Mouse (Mus musculus): ENCODE measurements around the gene 4930412O13Rik. TPM values are rescaled to one million over a fixed set of nuclear protein-coding genes. Genes with fewer than 3 reads are reported as not detected.

The 4930412O13Rik gene
- polyA plus RNA-seq, 1 experiment from 2014 or later: not detected

- no peaks in the 10 kb centered on the region for H3K9me3 ChIP-seq (replicated peaks; ENCODE audit: control insufficient read depth, low read length)
- H3K27ac ChIP-seq (ENCODE audit: low read length): no peak overlapping the region
- WGBS (ENCODE audit: insufficient replicate concordance): 2% methylated on average over 19 of the region's 19 CpGs
- ATAC-seq (ENCODE audit: low read depth): no peak
- peak overlapping the region; percentile 81 for H3K4me2 ChIP-seq (ENCODE audit: low read depth, low read length)
- H3K9ac ChIP-seq (ENCODE audit: low read depth, low read length): no peak overlapping the region
- peaks cover 94% of the 10 kb centered on the region for H3K27me3 ChIP-seq (ENCODE audit: control insufficient read depth, insufficient read depth, low read depth, low read length)
- H3K4me3 ChIP-seq (ENCODE audit: low read depth, low read length): peak overlapping the region; percentile 62
- H3K36me3 ChIP-seq (ENCODE audit: control insufficient read depth, insufficient read depth): no peaks in the 10 kb centered on the region
- no peaks in the 10 kb centered on the region; the same call in none of the 2 replicates for H3K4me1 ChIP-seq (ENCODE audit: control insufficient read depth, low read depth, low read length)
These were observed 3.0 kb upstream of the 4930412O13Rik start for GRCm38 (mm10) chr2:9877966-9878563.

DNA sequence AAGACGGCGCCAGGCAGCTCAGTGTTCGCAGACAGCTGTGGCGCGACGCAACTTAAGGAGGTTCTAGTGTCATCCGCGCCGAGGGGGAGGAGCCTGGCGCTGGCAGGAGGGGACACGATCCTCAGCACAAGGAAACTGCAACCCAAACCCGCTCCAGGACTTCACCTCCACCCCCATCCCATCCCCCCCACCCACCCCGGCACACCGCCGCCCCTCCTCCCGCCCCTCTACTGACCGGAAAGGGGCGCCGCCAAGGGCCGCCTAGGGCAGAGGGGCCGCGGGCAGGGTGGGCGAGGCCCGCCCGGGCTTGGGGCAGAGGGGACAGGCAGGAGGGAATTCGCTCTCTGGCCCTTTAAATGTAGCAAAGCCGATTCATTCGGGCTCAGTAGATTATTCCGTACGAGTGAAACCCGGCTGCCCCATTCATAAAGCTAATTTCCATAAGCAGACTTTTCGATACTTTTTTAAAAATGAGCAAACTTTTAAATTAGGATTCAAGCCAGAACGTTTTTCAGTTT, 2.4 kb upstream of the 4930412O13Rik start:
- Histone ChIP-seq H3K4me1 (ENCODE audit: control insufficient read depth, low read depth, low read length) (no peaks in the 10 kb centered on the region; the same call in none of the 2 replicates), H3K27me3 (ENCODE audit: control insufficient read depth, insufficient read depth, low read depth, low read length) (peaks cover 100% of the 10 kb centered on the region), H3K36me3 (ENCODE audit: control insufficient read depth, insufficient read depth) (no peaks in the 10 kb centered on the region), H3K9me3 (replicated peaks; ENCODE audit: control insufficient read depth, low read length) (no peaks in the 10 kb centered on the region), H3K4me3 (ENCODE audit: low read depth, low read length) (peak overlapping the region; percentile 62), H3K4me2 (ENCODE audit: low read depth, low read length) (peak overlapping the region; percentile 81), H3K9ac (ENCODE audit: low read depth, low read length) (0 out of 2 replicates have a peak overlapping the region, but pooled peaks have one; percentile 28), H3K27ac (ENCODE audit: low read length) (peak overlapping the region; percentile 57; the same call in 1 of the 2 replicates)
- WGBS (ENCODE audit: insufficient replicate concordance): under 1% methylated on average over 28 of the region's 33 CpGs
- ATAC-seq (ENCODE audit: low read depth): 0 out of 2 replicates have a peak, but pooled peaks have one; percentile 9

DNA sequence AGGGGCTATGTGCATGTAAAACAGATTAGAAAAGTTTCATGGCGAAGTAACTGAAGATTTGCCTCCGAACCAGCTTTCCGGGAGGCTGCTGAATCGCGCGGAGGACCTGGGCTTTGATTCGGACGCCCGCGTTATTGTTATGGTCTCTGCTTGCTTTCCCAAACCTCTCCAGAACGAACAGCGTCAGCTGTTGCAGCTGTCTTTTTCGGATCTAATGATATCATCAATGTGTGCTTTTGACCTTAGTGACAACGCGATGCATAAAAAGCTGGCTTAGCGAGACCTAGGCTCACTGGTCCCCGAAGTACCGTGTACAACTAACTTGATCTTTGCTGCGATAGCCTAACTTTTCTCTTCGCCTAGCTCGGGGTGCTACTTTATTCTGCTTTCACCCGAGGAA, 2.0 kb upstream of the 4930412O13Rik start:
- Histone ChIP-seq H3K27ac (ENCODE audit: low read length) (0 out of 2 replicates have a peak overlapping the region, but pooled peaks have one; percentile 10), H3K9ac (ENCODE audit: low read depth, low read length) (no peak overlapping the region)
- WGBS (ENCODE audit: insufficient replicate concordance): under 1% methylated on average over 22 of the region's 22 CpGs

GRCm38 (mm10) chr2:9879493-9879892, 1.6 kb upstream of the 4930412O13Rik start:
- WGBS (ENCODE audit: insufficient replicate concordance): under 1% methylated on average over 21 of the region's 21 CpGs
- Histone ChIP-seq H3K9ac (ENCODE audit: low read depth, low read length) (no peak overlapping the region), H3K27me3 (ENCODE audit: control insufficient read depth, insufficient read depth, low read depth, low read length) (peaks cover 100% of the 10 kb centered on the region), H3K27ac (ENCODE audit: low read length) (0 out of 2 replicates have a peak overlapping the region, but pooled peaks have one; percentile 10), H3K36me3 (ENCODE audit: control insufficient read depth, insufficient read depth) (no peaks in the 10 kb centered on the region), H3K4me2 (ENCODE audit: low read depth, low read length) (peak overlapping the region; percentile 81), H3K4me1 (ENCODE audit: control insufficient read depth, low read depth, low read length) (no peaks in the 10 kb centered on the region; the same call in none of the 2 replicates), H3K4me3 (ENCODE audit: low read depth, low read length) (peak overlapping the region; percentile 62), H3K9me3 (replicated peaks; ENCODE audit: control insufficient read depth, low read length) (no peaks in the 10 kb centered on the region)
- peak; percentile 93 for ATAC-seq (ENCODE audit: low read depth)

More for the DNA sequence above, 2.0 kb upstream of the 4930412O13Rik start:
- peak overlapping the region; percentile 81 for H3K4me2 ChIP-seq (ENCODE audit: low read depth, low read length)
- peaks cover 100% of the 10 kb centered on the region for H3K27me3 ChIP-seq (ENCODE audit: control insufficient read depth, insufficient read depth, low read depth, low read length)
- ATAC-seq (ENCODE audit: low read depth): no peak; the same call in none of the 2 replicates
- H3K4me1 ChIP-seq (ENCODE audit: control insufficient read depth, low read depth, low read length): no peaks in the 10 kb centered on the region; the same call in none of the 2 replicates
- no peaks in the 10 kb centered on the region for H3K36me3 ChIP-seq (ENCODE audit: control insufficient read depth, insufficient read depth)
- H3K9me3 ChIP-seq (replicated peaks; ENCODE audit: control insufficient read depth, low read length): no peaks in the 10 kb centered on the region
- peak overlapping the region; percentile 62 for H3K4me3 ChIP-seq (ENCODE audit: low read depth, low read length)

DNA sequence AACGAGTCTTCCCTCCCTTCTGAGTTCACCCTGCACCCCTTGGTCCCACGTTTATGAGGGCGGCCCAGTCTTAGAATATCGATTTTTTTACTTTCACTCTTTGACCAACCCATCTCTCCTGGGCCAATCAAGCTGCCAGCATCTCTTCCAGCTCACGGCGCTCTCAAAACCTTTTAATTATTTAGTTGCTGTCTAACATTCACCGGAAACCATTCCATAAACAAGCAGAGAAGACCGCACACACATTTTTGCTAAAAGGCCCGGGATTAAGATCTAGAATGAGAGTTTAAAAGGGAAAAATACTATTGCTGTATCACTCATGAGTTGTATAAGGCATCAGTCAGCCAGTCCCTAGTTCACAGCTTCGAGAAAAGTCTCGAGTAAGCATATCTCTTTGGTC, 781 bp upstream of the 4930412O13Rik start:
- no peak overlapping the region for H3K27ac ChIP-seq (ENCODE audit: low read length)

GRCm38 (mm10) chr2:9881611-9882023, 565 bp downstream of the 4930412O13Rik start:
- H3K4me2 ChIP-seq (ENCODE audit: low read depth, low read length): no peak overlapping the region
- 3% methylated on average over 13 of the region's 13 CpGs for WGBS (ENCODE audit: insufficient replicate concordance)
- H3K9me3 ChIP-seq (replicated peaks; ENCODE audit: control insufficient read depth, low read length): no peaks in the 10 kb centered on the region
- no peak overlapping the region for H3K9ac ChIP-seq (ENCODE audit: low read depth, low read length)
- no peaks in the 10 kb centered on the region; the same call in none of the 2 replicates for H3K4me1 ChIP-seq (ENCODE audit: control insufficient read depth, low read depth, low read length)
- no peak overlapping the region for H3K4me3 ChIP-seq (ENCODE audit: low read depth, low read length)
- no peaks in the 10 kb centered on the region for H3K36me3 ChIP-seq (ENCODE audit: control insufficient read depth, insufficient read depth)
- peaks cover 100% of the 10 kb centered on the region for H3K27me3 ChIP-seq (ENCODE audit: control insufficient read depth, insufficient read depth, low read depth, low read length)
- no peak for ATAC-seq (ENCODE audit: low read depth)
- H3K27ac ChIP-seq (ENCODE audit: low read length): no peak overlapping the region

More for the DNA sequence above, 781 bp upstream of the 4930412O13Rik start:
- no peaks in the 10 kb centered on the region for H3K9me3 ChIP-seq (replicated peaks; ENCODE audit: control insufficient read depth, low read length)
- 5% methylated on average over 11 of the region's 11 CpGs for WGBS (ENCODE audit: insufficient replicate concordance)
- no peaks in the 10 kb centered on the region for H3K36me3 ChIP-seq (ENCODE audit: control insufficient read depth, insufficient read depth)
- no peak overlapping the region for H3K4me3 ChIP-seq (ENCODE audit: low read depth, low read length)
- peaks cover 100% of the 10 kb centered on the region for H3K27me3 ChIP-seq (ENCODE audit: control insufficient read depth, insufficient read depth, low read depth, low read length)
- no peak for ATAC-seq (ENCODE audit: low read depth)
- H3K4me1 ChIP-seq (ENCODE audit: control insufficient read depth, low read depth, low read length): no peaks in the 10 kb centered on the region; the same call in none of the 2 replicates
- H3K9ac ChIP-seq (ENCODE audit: low read depth, low read length): no peak overlapping the region
- peak overlapping the region; percentile 81 for H3K4me2 ChIP-seq (ENCODE audit: low read depth, low read length)

GRCm38 (mm10) chr2:9882371-9882925, 1.4 kb downstream of the 4930412O13Rik start:
- Histone ChIP-seq H3K27me3 (ENCODE audit: control insufficient read depth, insufficient read depth, low read depth, low read length) (peaks cover 100% of the 10 kb centered on the region), H3K36me3 (ENCODE audit: control insufficient read depth, insufficient read depth) (no peaks in the 10 kb centered on the region)

DNA sequence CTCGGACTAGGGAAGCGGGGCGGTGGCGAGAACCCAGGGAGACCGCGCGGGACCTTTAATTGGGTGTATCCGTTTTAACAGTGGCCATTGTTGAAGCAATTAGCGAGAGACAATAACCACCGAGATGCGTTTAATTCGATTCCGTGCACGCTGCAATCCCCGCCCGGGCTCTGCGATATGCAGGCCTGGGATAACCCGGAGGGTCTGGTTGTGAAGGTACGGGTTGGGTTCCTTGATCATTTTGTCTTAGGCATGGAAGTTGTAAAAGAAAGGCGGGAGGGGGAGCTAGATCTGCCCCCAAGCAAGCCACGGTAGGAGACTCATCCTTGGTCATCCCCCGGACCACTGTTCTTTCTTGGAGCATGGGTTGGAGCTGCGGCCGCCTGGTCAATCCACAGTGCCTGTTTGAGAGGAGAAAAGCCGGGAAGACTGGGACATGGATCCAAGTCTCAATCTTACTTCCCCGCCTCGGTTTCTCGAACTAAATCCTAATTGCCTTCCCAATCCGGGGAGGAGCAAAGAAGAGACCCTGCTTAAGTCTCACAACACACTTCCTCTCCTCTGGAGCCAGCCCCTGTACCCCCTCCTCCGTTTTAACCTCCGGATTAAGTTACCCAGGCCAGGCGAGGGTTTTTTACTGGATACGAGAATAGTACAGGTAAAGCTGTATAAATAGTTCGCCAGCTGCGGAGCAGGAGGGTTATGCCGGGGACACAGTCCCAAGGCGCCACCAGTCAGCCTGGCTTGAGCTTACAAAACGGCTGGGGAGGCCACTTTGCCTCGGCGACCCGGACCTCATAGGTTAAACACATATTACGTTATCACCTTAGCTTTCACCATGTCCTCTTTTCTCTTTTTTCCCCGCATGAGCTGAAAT, 2.1 kb downstream of the 4930412O13Rik start:
- ATAC-seq (ENCODE audit: low read depth): no peak
- under 1% methylated on average over 43 of the region's 43 CpGs for WGBS (ENCODE audit: insufficient replicate concordance)

More at GRCm38 (mm10) chr2:9882371-9882925, 1.4 kb downstream of the 4930412O13Rik start:
- whole genome bisulfite sequencing (ENCODE audit: insufficient replicate concordance): under 1% methylated on average over 39 of the region's 39 CpGs
- Histone ChIP-seq H3K4me2 (ENCODE audit: low read depth, low read length) (peak overlapping the region; percentile 34), H3K4me1 (ENCODE audit: control insufficient read depth, low read depth, low read length) (no peaks in the 10 kb centered on the region; the same call in none of the 2 replicates), H3K9me3 (replicated peaks; ENCODE audit: control insufficient read depth, low read length) (no peaks in the 10 kb centered on the region), H3K4me3 (ENCODE audit: low read depth, low read length) (peak overlapping the region; percentile 15), H3K9ac (ENCODE audit: low read depth, low read length) (no peak overlapping the region), H3K27ac (ENCODE audit: low read length) (no peak overlapping the region)
- ATAC-seq (ENCODE audit: low read depth): no peak

More for the DNA sequence above, 2.1 kb downstream of the 4930412O13Rik start:
- H3K4me3 ChIP-seq (ENCODE audit: low read depth, low read length): peak overlapping the region; percentile 17
- H3K9ac ChIP-seq (ENCODE audit: low read depth, low read length): no peak overlapping the region
- H3K4me1 ChIP-seq (ENCODE audit: control insufficient read depth, low read depth, low read length): no peaks in the 10 kb centered on the region; the same call in none of the 2 replicates
- no peaks in the 10 kb centered on the region for H3K36me3 ChIP-seq (ENCODE audit: control insufficient read depth, insufficient read depth)
- peaks cover 100% of the 10 kb centered on the region for H3K27me3 ChIP-seq (ENCODE audit: control insufficient read depth, insufficient read depth, low read depth, low read length)
- H3K9me3 ChIP-seq (replicated peaks; ENCODE audit: control insufficient read depth, low read length): no peaks in the 10 kb centered on the region
- no peak overlapping the region for H3K27ac ChIP-seq (ENCODE audit: low read length)
- peak overlapping the region; percentile 34 for H3K4me2 ChIP-seq (ENCODE audit: low read depth, low read length)

Measured in liver, embryonic 16.5 days (tissue).